8 mouse cellular contexts compared by ENCODE assay signal in the genomic region with DNA sequence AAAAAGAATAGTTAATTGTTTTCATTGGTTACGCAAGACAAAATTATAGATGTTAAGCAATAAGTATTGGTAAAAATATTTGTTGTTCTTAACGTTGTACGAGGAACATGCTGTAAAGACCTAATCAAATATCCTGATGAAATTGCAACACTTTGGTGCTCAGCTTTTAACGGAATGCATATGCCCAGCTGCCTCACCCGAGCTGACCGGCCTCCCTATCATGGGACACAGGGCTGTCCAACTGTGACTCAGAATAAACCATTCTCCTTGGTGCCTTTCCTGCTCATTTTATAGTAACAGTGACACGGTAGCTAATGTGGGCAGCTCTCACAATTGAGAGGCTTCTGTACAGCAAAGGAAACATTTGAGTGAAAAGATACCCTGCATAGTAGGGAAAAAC. TPM values are rescaled to one million over a fixed set of nuclear protein-coding genes. Genes with fewer than 3 reads are reported as not detected.
A peak's percentile ranks its signal among the peaks of the same experiment; 100 is the strongest.
DNase-seq lines count a peak whose midpoint lies in the region; ATAC-seq and TF ChIP-seq lines count a peak whose summit lies in the region.

No protein-coding gene starts in this region.

- peaks cover 23% of the 10 kb centered on the region for H3K4me1 ChIP-seq in forebrain, embryonic 13.5 days
- 0 out of 2 replicates have a peak, but pooled peaks cover 5% of the 10 kb centered on the region for H3K4me1 ChIP-seq in intestine, postnatal 0 days (replicated peaks; ENCODE audit: control insufficient read depth, insufficient read depth, low read length)
- H3K4me1 ChIP-seq in neural tube, embryonic 14.5 days (ENCODE audit: control insufficient read depth, insufficient read depth, low read length), result peaks cover 15% of the 10 kb centered on the region

- H3K9me3 ChIP-seq in forebrain, embryonic 13.5 days (replicated peaks), result no peaks in the 10 kb centered on the region
- no peaks in the 10 kb centered on the region for H3K9me3 ChIP-seq in intestine, postnatal 0 days (ENCODE audit: control insufficient read depth)
- H3K9me3 ChIP-seq in neural tube, embryonic 14.5 days (ENCODE audit: control insufficient read depth, low read length), result no peaks in the 10 kb centered on the region

- TF ChIP-seq CTCF in intestine, postnatal 0 days (IDR thresholded peaks at IDR 0.05; ENCODE audit: low read depth), result no peak

- no peak overlapping the region; the same call in 1 of the 2 replicates for H3K4me3 ChIP-seq in forebrain, embryonic 13.5 days
- peak overlapping the region; percentile 80; the same call in 1 of the 2 replicates for H3K4me3 ChIP-seq in intestine, postnatal 0 days (ENCODE audit: low read depth, low read length)
- no peak overlapping the region for H3K4me3 ChIP-seq in neural tube, embryonic 14.5 days (ENCODE audit: low read depth, low read length)

- peak overlapping the region; percentile 33 for H3K4me2 ChIP-seq in forebrain, embryonic 13.5 days
- H3K4me2 ChIP-seq in intestine, postnatal 0 days (replicated peaks; ENCODE audit: low read depth), result peak overlapping the region; percentile 83
- peak overlapping the region; percentile 62; the same call in 1 of the 2 replicates for H3K4me2 ChIP-seq in neural tube, embryonic 14.5 days (ENCODE audit: low read depth, low read length)

- ATAC-seq in forebrain, embryonic 13.5 days, result no peak
- ATAC-seq in intestine, postnatal 0 days, result no peak
- no peak for ATAC-seq in neural tube, embryonic 14.5 days (ENCODE audit: low read depth)

- 66% methylated on average over 7 of the region's 7 CpGs for WGBS in forebrain, embryonic 13.5 days
- WGBS in intestine, postnatal 0 days, result 41% methylated on average over 7 of the region's 7 CpGs
- WGBS in neural tube, embryonic 14.5 days, result 58% methylated on average over 7 of the region's 7 CpGs

- H3K9ac ChIP-seq in forebrain, embryonic 13.5 days, result no peak overlapping the region
- no peak overlapping the region for H3K9ac ChIP-seq in intestine, postnatal 0 days (ENCODE audit: low read depth, low read length)
- no peak overlapping the region for H3K9ac ChIP-seq in neural tube, embryonic 14.5 days (replicated peaks; ENCODE audit: low read depth, low read length)

- 0 out of 2 replicates have a peak, but pooled peaks cover 4% of the 10 kb centered on the region for H3K36me3 ChIP-seq in forebrain, embryonic 13.5 days (ENCODE audit: poor library complexity, severe bottlenecking)
- no peaks in the 10 kb centered on the region for H3K36me3 ChIP-seq in intestine, postnatal 0 days (ENCODE audit: control insufficient read depth, insufficient read depth)
- no peaks in the 10 kb centered on the region for H3K36me3 ChIP-seq in neural tube, embryonic 14.5 days (ENCODE audit: control insufficient read depth, insufficient read depth, low read length)

- peak; percentile 10 to 13 for DNase-seq in lung, adult 18-20 months
- DNase-seq in lung, postnatal 14 days, result no peak
- no peak for DNase-seq in thymus, adult 18-20 months
- no peak for DNase-seq in urinary bladder, postnatal 25 days (ENCODE audit: low spot score)
- DNase-seq in yolk sac, embryonic 10.5 days (ENCODE audit: low spot score), result no peak

- H3K27ac ChIP-seq in forebrain, embryonic 13.5 days, result no peak overlapping the region
- H3K27ac ChIP-seq in intestine, postnatal 0 days (ENCODE audit: low read depth, low read length), result no peak overlapping the region
- H3K27ac ChIP-seq in neural tube, embryonic 14.5 days (ENCODE audit: low read depth, low read length), result no peak overlapping the region

- no peaks in the 10 kb centered on the region for H3K27me3 ChIP-seq in forebrain, embryonic 13.5 days
- no peaks in the 10 kb centered on the region for H3K27me3 ChIP-seq in intestine, postnatal 0 days (replicated peaks; ENCODE audit: control insufficient read depth, insufficient read depth, low read length)
- H3K27me3 ChIP-seq in neural tube, embryonic 14.5 days (ENCODE audit: control insufficient read depth, insufficient read depth, low read length), result peaks cover 3% of the 10 kb centered on the region; the same call in 1 of the 2 replicates

RNA-seq across cellular contexts. Expression of a gene that starts 0.9 kb away (rescaled TPM):
- polyA plus RNA-seq in forebrain, embryonic 13.5 days (2015; fragmentation: Nextera tagmentation; extraction: Ambion mirVana), result 44.8 and 51.7 TPM in 2 replicates
- 19.7 and 22.7 TPM in 2 replicates for polyA plus RNA-seq in intestine, postnatal 0 days (2015; fragmentation: Nextera tagmentation; extraction: Ambion mirVana)
- 89.2 and 97.7 TPM in 2 replicates for polyA plus RNA-seq in neural tube, embryonic 14.5 days (2014; fragmentation: Nextera tagmentation; extraction: Ambion mirVana)

RNA-seq across cellular contexts. Expression of a gene that starts 1.1 kb away (rescaled TPM):
- polyA plus RNA-seq in forebrain, embryonic 13.5 days (2015; fragmentation: Nextera tagmentation; extraction: Ambion mirVana), result 22.1 and 23.2 TPM in 2 replicates
- polyA plus RNA-seq in intestine, postnatal 0 days (2015; fragmentation: Nextera tagmentation; extraction: Ambion mirVana), result 12.4 and 14.5 TPM in 2 replicates
- polyA plus RNA-seq in neural tube, embryonic 14.5 days (2014; fragmentation: Nextera tagmentation; extraction: Ambion mirVana), result 16.2 and 16.6 TPM in 2 replicates

Comparison
In these comparisons a context has a peak if more than half of its experiments do, and no peak if none do; other contexts are left out.
1. DNase-seq: peak in lung, adult 18-20 months (2 of 2); none in lung, postnatal 14 days (single experiment), thymus, adult 18-20 months (0 of 2), urinary bladder, postnatal 25 days (single experiment) and yolk sac, embryonic 10.5 days (single experiment).
2. H3K4me2 ChIP-seq: peak in every context shown above with its lines; median percentile 83 in intestine, postnatal 0 days; 62 in neural tube, embryonic 14.5 days; 33 in forebrain, embryonic 13.5 days.